Mouse (Mus musculus) retina, postnatal 7 days (tissue): ENCODE measurements around the gene Gm44511.
"Not testable (repeated sequence)": the region's sequence is repeated elsewhere in the genome, so short reads cannot be mapped to it uniquely, and the experiment has no call there.

Experiments used
- DNase-seq: peaks from one replicate; pipeline ENCODE4 v3.0.0-alpha.2; 2012; ENCODE audit warnings: low read depth, low spot score

Gene Gm44511

DNA sequence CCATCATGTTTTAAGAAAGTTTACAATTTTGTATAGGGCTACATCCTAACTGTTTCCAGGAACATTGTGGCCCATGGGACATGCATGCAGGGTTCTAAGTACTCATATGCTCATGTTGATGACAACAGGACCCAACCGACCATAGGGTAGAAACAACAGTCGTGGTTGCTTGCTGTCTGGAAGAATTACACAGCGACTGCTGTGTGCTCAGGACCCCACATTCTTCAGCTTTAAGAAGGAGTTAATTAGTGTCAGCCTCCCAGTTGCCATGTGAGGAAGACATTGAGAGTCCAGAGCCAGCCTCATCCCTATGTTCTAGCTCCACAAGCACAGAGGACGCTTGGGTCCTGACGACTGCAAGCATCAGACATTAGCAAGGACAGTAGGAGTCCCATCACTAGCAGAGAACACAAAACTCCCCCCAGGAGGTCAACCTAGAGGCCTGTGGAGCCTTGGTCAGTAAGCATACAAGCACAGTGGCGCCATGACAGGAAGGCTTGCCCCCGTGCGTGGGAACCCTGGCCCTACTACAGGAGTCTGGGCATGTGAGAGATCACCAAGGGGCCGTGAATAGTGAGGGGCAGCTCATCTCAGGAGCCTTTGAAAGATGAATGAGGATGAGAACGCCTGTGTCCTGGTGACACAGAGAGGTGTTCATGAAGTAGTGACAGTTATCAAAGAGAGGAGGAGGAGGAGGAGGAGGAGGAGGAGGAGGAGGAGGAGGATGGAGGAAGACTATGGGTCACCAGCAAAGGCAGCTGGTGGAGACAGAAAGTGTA is 63.0 kb downstream of the Gm44511 start:
- DNase-seq, result not testable (repeated sequence)

DNA sequence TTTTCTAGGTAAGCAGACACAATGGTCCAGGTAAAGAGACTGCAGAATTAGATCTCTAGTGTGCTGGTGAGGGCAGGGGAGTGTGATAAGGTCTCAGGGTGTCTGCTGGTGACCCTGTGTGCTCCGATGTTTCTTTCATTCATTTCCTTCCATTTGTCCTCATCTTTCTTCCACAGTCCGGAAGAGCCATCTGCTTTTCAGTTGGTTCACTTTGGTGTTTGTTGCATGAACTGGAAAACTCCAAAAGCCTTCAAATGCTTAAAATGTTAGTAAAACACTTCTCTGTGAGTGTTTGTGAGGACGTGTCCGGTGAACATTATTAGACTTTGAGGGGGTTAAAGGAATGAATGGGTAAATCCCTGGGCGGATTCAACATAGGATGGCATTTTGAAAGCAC is 65.0 kb downstream of the Gm44511 start:
- DNase-seq, result no peak

DNA sequence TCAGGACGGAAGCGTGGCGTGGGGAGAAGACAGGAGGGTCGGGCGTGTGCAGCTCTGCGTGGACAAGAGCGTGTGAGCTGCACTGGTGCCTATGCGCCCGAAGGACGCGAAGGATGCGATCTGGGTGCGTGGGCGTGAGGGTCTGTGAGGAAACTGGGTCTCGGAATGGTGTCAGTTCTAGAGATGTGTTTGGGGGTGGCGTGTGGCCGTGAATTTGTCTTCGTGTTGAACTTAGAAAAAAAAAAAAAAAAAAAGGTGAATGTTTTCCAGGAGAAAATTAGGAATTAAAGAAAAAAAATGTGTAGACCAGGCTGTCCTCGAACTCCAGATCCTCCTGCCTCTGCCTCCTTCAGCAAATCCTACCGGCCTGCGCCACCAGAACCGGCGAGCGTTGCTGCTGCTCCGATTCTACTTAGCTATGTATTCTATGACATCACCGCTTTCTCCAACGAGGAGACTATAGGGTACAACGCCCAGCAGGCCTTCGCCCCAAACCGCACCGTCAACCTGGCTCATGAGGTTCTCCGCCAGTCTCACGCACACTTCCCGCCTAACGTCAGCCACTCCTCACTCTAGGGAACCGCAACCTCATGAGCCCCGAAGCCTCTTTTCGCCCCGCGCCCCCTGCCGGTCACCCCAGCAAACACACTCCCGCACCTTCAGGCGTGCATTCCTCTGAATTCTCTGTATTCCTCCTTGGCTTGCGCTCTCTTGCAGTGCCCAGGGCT is 65.5 kb downstream of the Gm44511 start:
- peak; percentile 82 for DNase-seq

DNA sequence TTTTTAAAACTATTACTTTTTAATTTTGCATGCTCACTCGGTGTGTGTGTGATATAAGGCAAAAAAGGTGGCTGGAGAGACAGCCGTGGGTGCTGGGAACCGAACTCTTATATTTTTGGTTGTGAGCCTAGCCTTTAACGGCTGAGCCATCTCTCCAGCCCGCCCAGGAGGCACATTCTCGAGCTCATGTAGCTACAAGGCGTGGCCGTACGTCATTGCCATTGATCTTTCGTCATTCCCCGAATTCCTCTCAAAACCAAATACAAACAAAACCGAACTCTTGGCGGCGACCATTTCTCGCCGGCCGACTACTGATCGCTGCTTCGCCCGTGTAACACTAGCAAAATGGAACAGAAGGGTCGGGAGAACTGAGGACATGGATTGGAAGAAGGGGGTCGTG is 66.1 kb downstream of the Gm44511 start:
- peak; percentile 81 for DNase-seq

DNA sequence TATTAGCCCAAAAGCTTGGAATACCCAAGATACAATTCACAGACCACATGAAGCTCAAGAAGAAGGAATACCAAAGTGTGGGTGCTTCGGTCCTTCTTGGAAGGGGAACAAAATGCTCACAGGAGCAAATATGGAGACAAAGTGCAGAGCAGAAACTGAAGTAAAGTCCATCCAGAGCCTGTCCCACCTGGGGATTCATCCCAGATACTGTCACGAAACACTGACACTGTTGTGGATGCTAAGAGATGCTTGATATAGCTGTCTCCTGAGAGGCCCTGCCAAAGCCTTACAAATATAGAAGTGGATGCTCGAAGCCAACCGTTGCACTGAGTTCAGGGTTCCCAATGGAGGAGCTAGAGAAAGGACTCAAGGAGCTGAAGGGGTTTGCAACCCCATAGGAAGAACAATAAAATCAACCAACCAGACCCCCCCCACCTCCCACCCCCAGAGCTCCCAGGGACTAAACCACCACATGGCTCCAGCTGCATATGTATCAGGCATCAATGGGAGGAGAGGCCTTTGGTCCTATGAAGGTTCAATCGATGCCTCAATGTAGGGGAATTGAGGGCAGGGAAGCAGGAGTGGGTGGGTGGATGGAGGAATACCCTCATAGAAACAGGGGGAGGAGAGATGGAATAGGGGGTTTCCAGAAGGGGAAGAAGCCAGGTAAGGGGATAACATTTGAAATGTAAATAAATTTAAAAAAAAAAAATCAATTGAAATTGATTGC is 66.7 kb downstream of the Gm44511 start:
- no peak for DNase-seq

DNA sequence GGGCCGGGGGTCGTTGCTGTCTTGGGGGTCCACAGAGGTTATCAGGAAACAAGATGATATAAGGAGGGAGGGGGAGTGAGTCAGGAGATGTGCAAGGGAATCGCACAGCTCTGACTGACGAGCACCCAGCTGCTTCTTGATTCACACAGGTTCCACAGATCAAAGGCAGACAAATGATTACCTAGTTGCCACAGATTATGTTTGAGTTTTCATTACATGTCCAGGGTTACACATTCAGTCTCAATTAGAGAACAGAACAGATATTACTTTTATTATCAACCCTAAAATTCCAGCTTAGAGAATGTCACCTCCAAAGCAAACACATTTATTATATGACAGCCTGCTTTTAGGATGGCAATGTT is 70.7 kb downstream of the Gm44511 start:
- not testable (repeated sequence) for DNase-seq

DNA sequence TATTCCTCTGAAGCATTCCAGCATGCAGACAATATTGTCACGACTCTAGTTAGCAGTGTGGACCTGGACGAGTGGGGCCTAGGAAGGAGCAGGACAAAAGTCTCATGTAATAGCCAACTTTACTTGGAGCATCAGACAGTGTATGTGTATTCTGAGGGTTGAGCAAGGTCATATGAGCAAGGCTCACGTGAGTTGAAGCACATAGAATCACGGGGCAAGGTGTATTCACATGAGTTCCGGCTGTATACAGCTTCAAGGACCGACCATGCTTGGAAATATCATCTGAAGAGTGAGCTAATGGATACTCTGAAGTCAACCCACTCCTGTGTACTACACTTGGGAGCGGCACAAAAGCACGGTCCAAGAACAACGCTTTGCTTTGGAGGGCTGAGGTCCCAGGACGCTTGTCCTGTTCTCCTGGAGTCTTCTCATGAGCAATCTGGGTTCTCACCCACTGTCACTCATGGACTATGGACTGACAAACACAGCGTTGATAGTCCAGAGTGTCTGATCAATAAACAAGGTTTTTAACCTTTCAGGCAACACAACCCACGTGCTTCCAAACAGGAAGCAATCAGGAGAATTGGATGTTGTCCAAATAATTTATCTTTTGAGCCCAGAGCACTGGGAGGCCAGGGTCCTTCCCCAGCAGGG is 71.2 kb downstream of the Gm44511 start:
- DNase-seq, result not testable (repeated sequence)

DNA sequence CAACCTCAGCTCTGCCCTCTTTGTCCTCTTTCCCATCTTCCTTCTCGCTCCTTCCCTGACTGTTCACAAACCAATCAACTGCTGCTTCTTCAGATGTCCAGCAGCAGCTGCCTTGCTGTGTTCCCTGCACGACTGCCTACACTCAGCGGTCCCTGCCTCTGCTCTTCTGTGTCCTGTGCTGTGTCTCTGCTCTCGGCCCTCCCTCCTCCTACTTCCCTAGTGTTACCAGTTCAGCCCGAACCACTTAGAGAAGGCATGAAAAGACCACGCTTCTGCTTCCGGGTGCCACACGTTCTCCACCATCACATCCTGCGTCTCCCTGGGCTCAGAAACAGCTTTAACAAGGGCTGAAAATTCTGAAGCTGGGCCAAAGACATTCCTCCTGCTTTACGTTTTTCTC is 71.8 kb downstream of the Gm44511 start:
- not testable (repeated sequence) for DNase-seq

DNA sequence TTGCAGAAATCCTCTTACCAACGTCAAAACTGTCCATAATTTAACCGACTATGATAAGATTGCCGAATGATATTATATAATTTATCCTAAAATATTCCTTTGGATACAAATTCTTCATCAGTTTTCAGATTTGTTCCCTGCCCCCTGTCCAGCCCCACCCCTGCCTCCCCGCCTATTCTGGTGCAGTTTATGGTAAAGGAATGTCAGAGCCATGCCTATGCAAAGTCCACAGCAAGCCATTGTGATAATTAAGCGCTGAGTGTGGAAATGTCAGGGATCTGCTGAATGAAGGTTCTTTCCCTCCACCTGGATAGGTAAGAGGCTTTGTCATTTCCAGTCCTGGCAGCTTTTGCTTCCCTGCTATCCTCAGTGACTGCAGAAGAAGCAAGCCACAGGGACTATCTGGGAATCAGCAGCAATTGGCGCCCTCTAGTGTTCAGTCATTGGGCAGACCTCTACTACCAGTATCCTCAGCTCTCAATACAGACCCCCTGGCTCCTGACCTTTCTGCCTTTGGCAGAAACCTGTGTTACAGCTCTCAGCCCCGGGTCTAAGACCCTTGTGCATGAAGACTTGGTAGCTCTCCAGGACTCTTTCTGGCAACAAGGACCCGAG is 72.4 kb downstream of the Gm44511 start:
- DNase-seq, result peak; percentile 56

DNA sequence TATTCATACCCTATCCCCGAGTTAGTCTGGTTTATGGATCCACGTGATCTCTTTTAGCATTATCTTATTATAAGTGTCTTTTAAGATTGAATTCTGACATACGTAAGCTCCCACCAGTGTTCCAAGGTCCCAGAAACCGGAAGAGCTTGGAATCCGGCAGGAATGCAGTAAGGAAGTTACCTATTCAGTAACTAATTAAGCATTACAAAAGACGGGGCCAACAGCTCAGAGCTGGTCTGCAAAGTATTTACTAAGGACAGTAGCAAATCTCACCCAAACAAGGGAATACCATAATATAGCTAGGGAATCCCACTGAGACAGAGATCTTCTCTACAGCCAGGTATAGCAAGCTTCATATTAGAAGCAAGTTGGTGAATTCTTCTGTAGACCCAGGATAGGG is 79.1 kb downstream of the Gm44511 start:
- DNase-seq, result not testable (repeated sequence)

DNA sequence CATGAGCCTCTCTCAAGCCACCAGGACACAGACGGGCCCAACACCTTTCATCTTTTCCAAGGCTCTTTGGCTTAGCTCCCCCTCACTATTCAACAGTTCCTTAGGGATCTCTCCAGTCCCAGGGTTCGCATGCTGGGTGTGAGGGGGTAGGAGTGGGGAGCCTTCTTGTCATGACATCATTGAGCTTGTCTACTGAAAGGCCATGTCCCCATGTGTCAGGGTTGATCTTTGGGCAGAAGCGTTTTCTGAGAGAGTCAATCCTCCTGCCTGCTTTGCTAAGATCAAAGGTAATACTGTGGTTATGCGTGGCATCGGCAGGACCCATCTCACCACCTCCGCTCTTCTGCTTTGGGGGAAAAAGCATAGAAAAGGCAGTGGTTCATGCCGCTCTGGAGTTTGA is 88.7 kb downstream of the Gm44511 start:
- DNase-seq, result no peak

DNA sequence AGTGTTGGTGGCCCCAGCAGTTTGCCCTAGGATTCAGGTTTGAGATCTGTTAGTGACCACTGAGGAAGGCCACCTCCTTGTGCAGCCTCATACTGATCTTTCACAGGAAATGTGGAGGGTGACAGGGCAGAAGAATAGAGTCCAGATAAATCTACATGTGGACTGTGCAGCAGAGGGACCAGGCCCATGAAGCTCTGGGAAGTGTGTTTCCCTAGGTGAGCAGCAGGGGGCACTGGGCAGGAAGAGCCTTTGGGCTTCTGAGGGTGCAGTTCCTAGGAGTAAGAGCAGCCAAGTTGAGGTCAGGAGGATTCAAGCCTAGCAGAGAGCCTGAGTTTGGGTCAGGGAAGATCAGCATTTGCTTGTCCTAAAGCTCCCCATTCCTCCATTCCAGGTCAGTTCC is 90.0 kb downstream of the Gm44511 start:
- DNase-seq, result no peak

DNA sequence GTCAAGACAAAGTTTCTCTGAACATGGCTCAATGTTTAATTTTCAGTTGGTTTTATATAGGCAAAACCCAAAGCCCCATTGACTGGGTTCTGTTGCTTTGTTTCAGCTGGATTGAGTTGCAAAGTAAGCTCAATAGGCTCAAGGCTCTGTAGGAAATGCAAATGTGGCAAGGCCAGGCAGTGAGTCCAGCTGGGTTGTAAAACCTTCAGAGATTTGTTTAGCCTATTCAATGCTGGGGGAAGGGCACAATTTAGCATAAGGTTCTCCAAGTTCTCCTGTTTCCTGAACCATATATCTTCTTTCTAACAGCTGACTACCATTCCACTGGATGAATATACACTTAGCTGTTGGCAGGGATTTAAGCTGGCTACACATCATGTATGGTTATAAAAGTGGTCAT is 91.2 kb downstream of the Gm44511 start:
- DNase-seq, result no peak

DNA sequence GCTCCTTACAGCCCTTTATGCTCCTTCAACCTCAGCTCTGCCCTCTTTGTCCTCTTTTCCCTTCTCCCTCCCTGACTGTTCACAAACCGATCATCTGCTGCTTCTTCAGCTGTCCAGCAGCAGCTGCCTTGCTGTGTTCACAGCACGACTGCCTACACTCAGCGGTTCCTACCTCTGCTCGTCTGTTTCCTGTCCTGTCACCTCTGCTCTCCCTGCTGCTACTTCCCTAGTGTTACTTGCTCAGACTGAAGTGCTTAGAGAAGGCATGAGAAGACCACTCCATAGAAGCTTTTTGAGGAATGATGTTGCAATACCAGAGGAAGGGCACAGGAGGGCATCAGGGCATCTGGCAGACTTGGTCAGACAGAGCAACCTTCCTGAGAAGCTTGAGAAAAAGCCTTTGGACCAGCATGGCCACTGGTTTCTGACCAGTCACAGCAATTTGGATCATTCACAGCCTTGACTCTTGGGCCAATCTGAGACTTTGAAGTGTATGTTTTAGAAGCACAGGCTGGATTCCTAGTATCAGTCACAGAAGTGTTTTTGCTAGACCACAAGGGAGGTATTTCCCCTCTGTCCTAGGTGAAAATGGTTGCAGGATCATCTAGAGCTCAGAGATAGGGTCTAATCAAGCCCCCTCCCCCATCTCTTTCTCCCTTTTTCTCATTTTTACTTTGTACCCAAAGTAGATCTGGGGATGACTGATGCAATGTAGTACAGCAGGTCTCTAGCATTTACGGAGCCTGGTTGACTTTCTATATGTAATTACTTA is 92.0 kb downstream of the Gm44511 start:
- no peak for DNase-seq

DNA sequence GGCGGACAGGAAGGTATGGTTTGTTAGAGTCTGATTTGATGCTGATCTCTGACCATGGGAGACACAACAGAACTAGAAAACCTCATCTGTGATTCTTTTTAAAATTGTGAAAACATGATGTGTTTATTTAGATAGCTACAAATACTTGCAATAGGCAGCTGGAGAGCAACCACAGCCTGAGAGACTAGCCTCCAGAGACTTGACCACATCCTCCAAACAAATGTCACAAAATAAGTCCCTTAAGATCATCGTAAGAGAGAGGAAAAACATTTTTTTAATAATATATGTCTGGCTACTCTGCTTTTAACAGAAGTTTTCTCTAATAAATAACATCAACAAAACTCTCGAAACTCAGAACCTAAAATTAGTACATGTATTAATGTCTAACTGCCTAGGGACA is 94.1 kb downstream of the Gm44511 start:
- DNase-seq, result no peak
